ENCODE assay signal across 26 mouse cellular contexts in genomic region chr3:88398666-88399065, GRCm38 (mm10). TPM values are rescaled to one million over a fixed set of nuclear protein-coding genes. Genes with fewer than 3 reads are reported as not detected.
DNase-seq lines count a peak whose midpoint lies in the region; ATAC-seq and TF ChIP-seq lines count a peak whose summit lies in the region.
"Had no signal": no experiment of that assay in that cellular context is flagged by ENCODE, and none has a peak within 500 bp of the region (broad histone marks: within the 10 kb centered on the region; RNA-seq: fewer than 3 reads in every experiment).

No protein-coding gene starts in this region.

- H3K9ac ChIP-seq in midbrain, embryonic 11.5 days (ENCODE audit: low read length) = no peak overlapping the region
- H3K9ac ChIP-seq: embryonic facial prominence, embryonic 15.5 days; forebrain, postnatal 0 days; liver, embryonic 12.5 days; midbrain, embryonic 13.5 days; neural tube, embryonic 15.5 days had no signal

- ATAC-seq in midbrain, embryonic 11.5 days (ENCODE audit: low FRiP score) = no peak
- ATAC-seq in cerebellum, adult (ENCODE audit: insufficient number of reproducible peaks, low FRiP score, low TSS enrichment) = peak; percentile 84
- ATAC-seq: forebrain, postnatal 0 days; liver, embryonic 12.5 days; midbrain, embryonic 13.5 days; Patski had no signal

- no peak for DNase-seq in midbrain, embryonic 10.5 days (ENCODE audit: low spot score)
- no peak for DNase-seq in midbrain, embryonic 11.5 days (ENCODE audit: low spot score, missing footprints)
- DNase-seq in cerebellum, adult 2 months = peak; percentile 82 to 89
- peak; percentile 80 to 83 for DNase-seq in cerebellum, postnatal 36 days
- DNase-seq in right cerebral cortex, postnatal 36 days (ENCODE audit: low spot score in 2 of 2) = no peak
- no peak for DNase-seq in left cerebral cortex, adult 2 months (ENCODE audit: extremely low spot score in 1 of 2, low spot score in 2 of 2)
- DNase-seq: adrenal gland, adult 8-10 months; forebrain, postnatal 0 days; gastrocnemius, adult 2 months; heart, postnatal 10 days; kidney, adult 2 months; kidney, postnatal 14 days; lung, adult 2 months; right cerebral cortex, postnatal 25 days; thymus, postnatal 14 days had no signal

- H3K27ac ChIP-seq in midbrain, embryonic 10.5 days (replicated peaks) = 0 out of 2 replicates have a peak overlapping the region, but pooled peaks have one; percentile 28
- H3K27ac ChIP-seq in midbrain, embryonic 11.5 days (ENCODE audit: low read depth, low read length) = no peak overlapping the region
- H3K27ac ChIP-seq in cerebellum, adult 2 months (ENCODE audit: insufficient read depth, low read length) = no peak overlapping the region
- H3K27ac ChIP-seq in left cerebral cortex, adult 2 months = no peak overlapping the region
- H3K27ac ChIP-seq: embryonic facial prominence, embryonic 15.5 days; gastrocnemius, adult 2 months; liver, embryonic 12.5 days; macrophage; midbrain, embryonic 13.5 days; neural tube, embryonic 15.5 days had no signal

- peaks cover 89% of the 10 kb centered on the region for H3K36me3 ChIP-seq in midbrain, embryonic 10.5 days
- peaks cover 3% of the 10 kb centered on the region; the same call in 1 of the 2 replicates for H3K36me3 ChIP-seq in midbrain, embryonic 11.5 days (ENCODE audit: control insufficient read depth, insufficient read depth, low read length)
- H3K36me3 ChIP-seq: neural tube, embryonic 15.5 days had no signal

- no peak overlapping the region for H3K4me3 ChIP-seq in midbrain, embryonic 10.5 days
- H3K4me3 ChIP-seq in midbrain, embryonic 11.5 days (ENCODE audit: low read depth, low read length) = no peak overlapping the region
- no peak overlapping the region for H3K4me3 ChIP-seq in cerebellum, adult 2 months (replicated peaks; ENCODE audit: insufficient read depth, low read depth, low read length)
- no peak overlapping the region for H3K4me3 ChIP-seq in left cerebral cortex, adult 2 months
- H3K4me3 ChIP-seq: embryonic facial prominence, embryonic 15.5 days; gastrocnemius, adult 2 months; liver, embryonic 12.5 days; midbrain, embryonic 13.5 days; neural tube, embryonic 15.5 days had no signal

- no peak overlapping the region for H3K4me2 ChIP-seq in midbrain, embryonic 11.5 days
- H3K4me2 ChIP-seq: embryonic facial prominence, embryonic 15.5 days; heart, embryonic 11.5 days; liver, embryonic 12.5 days; midbrain, embryonic 13.5 days; neural tube, embryonic 15.5 days had no signal

- TF ChIP-seq CTCF in cerebellum, adult 2 months (IDR thresholded peaks at IDR 0.05; ENCODE audit: borderline replicate concordance, insufficient read depth, low read depth, low read length) = no peak
- no peak for TF ChIP-seq CTCF in left cerebral cortex, adult 2 months (IDR thresholded peaks at IDR 0.05)

- no peak for TF ChIP-seq POLR2A in cerebellum, adult 2 months (IDR thresholded peaks at IDR 0.05; ENCODE audit: borderline replicate concordance, insufficient read depth, low read length)

- H3K9me3 ChIP-seq in midbrain, embryonic 10.5 days (replicated peaks) = no peaks in the 10 kb centered on the region
- no peaks in the 10 kb centered on the region for H3K9me3 ChIP-seq in midbrain, embryonic 11.5 days (ENCODE audit: control insufficient read depth, low read length)
- H3K9me3 ChIP-seq: embryonic facial prominence, embryonic 15.5 days; liver, embryonic 12.5 days; midbrain, embryonic 13.5 days; neural tube, embryonic 15.5 days had no signal

- H3K4me1 ChIP-seq in midbrain, embryonic 10.5 days = no peaks in the 10 kb centered on the region
- no peaks in the 10 kb centered on the region for H3K4me1 ChIP-seq in midbrain, embryonic 11.5 days (ENCODE audit: control insufficient read depth, insufficient read depth, low read length)
- peaks cover 21% of the 10 kb centered on the region for H3K4me1 ChIP-seq in cerebellum, adult 2 months (ENCODE audit: control insufficient read depth, insufficient read depth, low read length)
- H3K4me1 ChIP-seq: liver, embryonic 12.5 days; midbrain, embryonic 13.5 days; neural tube, embryonic 15.5 days had no signal

- WGBS in midbrain, embryonic 10.5 days = 81% methylated on average over 2 of the region's 2 CpGs
- WGBS in midbrain, embryonic 11.5 days = 91% methylated on average over 2 of the region's 2 CpGs
- 19% methylated on average over 2 of the region's 2 CpGs for WGBS in cerebellum, adult 2 months

- H3K27me3 ChIP-seq in midbrain, embryonic 10.5 days (ENCODE audit: low read depth, poor library complexity, severe bottlenecking) = no peaks in the 10 kb centered on the region
- H3K27me3 ChIP-seq in midbrain, embryonic 11.5 days (ENCODE audit: control insufficient read depth, insufficient read depth, low read length) = no peaks in the 10 kb centered on the region
- no peaks in the 10 kb centered on the region for H3K27me3 ChIP-seq in cerebellum, adult 2 months (ENCODE audit: control insufficient read depth, insufficient read depth, low read length)
- H3K27me3 ChIP-seq: embryonic facial prominence, embryonic 15.5 days; liver, embryonic 12.5 days; midbrain, embryonic 13.5 days; neural tube, embryonic 15.5 days; Patski had no signal

- intact Hi-C loops in left cerebral cortex, adult 2 months (cut with DNase I) = no loop called here

RNA-seq across cellular contexts. Expression of gene Pmf1, which starts 11.5 kb away (rescaled TPM):
- 162 and 174 TPM in 2 replicates for polyA plus RNA-seq in midbrain, embryonic 10.5 days (2016; fragmentation: Nextera tagmentation; extraction: Ambion mirVana)
- polyA plus RNA-seq in midbrain, embryonic 11.5 days (2014; fragmentation: Nextera tagmentation; extraction: Ambion mirVana) = 128 and 132 TPM in 2 replicates
- 13.8 and 14.5 TPM in 2 replicates for polyA plus RNA-seq in cerebellum, adult 2 months (2012; rRNA removed)
- 1 to 10 TPM; 6.5 to 6.6 TPM for total RNA-seq in left cerebral cortex, adult 2 months (2021)

RNA-seq across cellular contexts. Expression of gene Bglap, which starts 14.4 kb away (rescaled TPM):
- not detected in 2 replicates for polyA plus RNA-seq in midbrain, embryonic 10.5 days (2016; fragmentation: Nextera tagmentation; extraction: Ambion mirVana)
- 0.48 TPM in 1 of 2 replicates, not detected in the other for polyA plus RNA-seq in midbrain, embryonic 11.5 days (2014; fragmentation: Nextera tagmentation; extraction: Ambion mirVana)
- 0.57 TPM in 1 of 2 replicates, not detected in the other for polyA plus RNA-seq in cerebellum, adult 2 months (2012; rRNA removed)
- total RNA-seq in left cerebral cortex, adult 2 months (2021) = 1 to 10 TPM; 1.4 to 1.6 TPM
- total RNA-seq: gastrocnemius, adult 2 months; heart, postnatal 10 days; left cerebral cortex, adult 18-20 months had no signal
- polyA plus RNA-seq: forebrain, postnatal 0 days; gonadal fat pad, adult 2 months; heart, embryonic 11.5 days; kidney, adult 2 months; limb, embryonic 11.5 days; liver, embryonic 12.5 days; lung, adult 2 months; macrophage; midbrain, embryonic 13.5 days; neural tube, embryonic 15.5 days had no signal

RNA-seq across cellular contexts. Expression of gene Bglap2, which starts 20.2 kb away (rescaled TPM):
- not detected in 2 replicates for polyA plus RNA-seq in midbrain, embryonic 10.5 days (2016; fragmentation: Nextera tagmentation; extraction: Ambion mirVana)
- not detected in 2 replicates for polyA plus RNA-seq in midbrain, embryonic 11.5 days (2014; fragmentation: Nextera tagmentation; extraction: Ambion mirVana)
- polyA plus RNA-seq in cerebellum, adult 2 months (2012; rRNA removed) = 2.1 TPM in 1 of 2 replicates, not detected in the other
- total RNA-seq in left cerebral cortex, adult 2 months (2021) = 1 to 10 TPM in 1 of 2 experiments, not detected in 1; 1.1 TPM
- total RNA-seq: gastrocnemius, adult 2 months; heart, postnatal 10 days had no signal
- polyA plus RNA-seq: forebrain, postnatal 0 days; gonadal fat pad, adult 2 months; heart, embryonic 11.5 days; kidney, adult 2 months; limb, embryonic 11.5 days; liver, embryonic 12.5 days; macrophage; midbrain, embryonic 13.5 days; neural tube, embryonic 15.5 days; Patski had no signal

RNA-seq across cellular contexts. Expression of gene Bglap3, which starts 26.1 kb away (rescaled TPM):
- polyA plus RNA-seq in midbrain, embryonic 10.5 days (2016; fragmentation: Nextera tagmentation; extraction: Ambion mirVana) = 0.27 TPM in 2 replicates
- polyA plus RNA-seq in midbrain, embryonic 11.5 days (2014; fragmentation: Nextera tagmentation; extraction: Ambion mirVana) = 0.08 and 0.12 TPM in 2 replicates
- polyA plus RNA-seq in cerebellum, adult 2 months (2012; rRNA removed) = 0.41 and 0.65 TPM in 2 replicates
- under 1 TPM; 0.49 to 0.57 TPM for total RNA-seq in left cerebral cortex, adult 2 months (2021)
- total RNA-seq: forebrain, postnatal 0 days; gastrocnemius, adult 2 months; heart, postnatal 10 days had no signal
- polyA plus RNA-seq: forebrain, postnatal 0 days; heart, embryonic 11.5 days; limb, embryonic 11.5 days; macrophage; midbrain, embryonic 13.5 days had no signal

RNA-seq across cellular contexts. Expression of gene Slc25a44, which starts 26.3 kb away (rescaled TPM):
- polyA plus RNA-seq in midbrain, embryonic 10.5 days (2016; fragmentation: Nextera tagmentation; extraction: Ambion mirVana) = 18.7 and 20.0 TPM in 2 replicates
- polyA plus RNA-seq in midbrain, embryonic 11.5 days (2014; fragmentation: Nextera tagmentation; extraction: Ambion mirVana) = 20.8 and 22.3 TPM in 2 replicates
- 57.6 and 61.2 TPM in 2 replicates for polyA plus RNA-seq in cerebellum, adult 2 months (2012; rRNA removed)
- total RNA-seq in left cerebral cortex, adult 2 months (2021) = 10 to 100 TPM; 75.8 to 77.6 TPM

Comparison
In these comparisons a context has a peak if more than half of its experiments do, and no peak if none do; other contexts are left out.
1. DNase-seq: peak in cerebellum, adult 2 months (2 of 2) and cerebellum, postnatal 36 days (2 of 2); none in midbrain, embryonic 10.5 days (single experiment), midbrain, embryonic 11.5 days (single experiment), right cerebral cortex, postnatal 36 days (0 of 2) and left cerebral cortex, adult 2 months (0 of 2).